29 mouse cellular contexts compared by ENCODE assay signal in genomic region chr14:73997796-73998195, GRCm38 (mm10).
DNase-seq lines count a peak whose midpoint lies in the region; ATAC-seq and TF ChIP-seq lines count a peak whose summit lies in the region.
"Had no signal": no experiment of that assay in that cellular context is flagged by ENCODE, and none has a peak within 500 bp of the region (broad histone marks: within the 10 kb centered on the region; RNA-seq: fewer than 3 reads in every experiment).

No protein-coding gene starts in this region.

- no peak overlapping the region for H3K4me2 ChIP-seq in midbrain, embryonic 13.5 days (replicated peaks)
- H3K4me2 ChIP-seq: embryonic facial prominence, embryonic 12.5 days; embryonic facial prominence, embryonic 15.5 days; forebrain, embryonic 15.5 days; heart, embryonic 12.5 days; heart, embryonic 15.5 days; hindbrain, embryonic 13.5 days had no signal

- no peak for DNase-seq in frontal cortex, postnatal 25 days (ENCODE audit: low spot score in 2 of 2)
- DNase-seq in left cerebral cortex, postnatal 14 days (ENCODE audit: low spot score in 2 of 2): peak; percentile 11 to 15
- no peak for DNase-seq in left cerebral cortex, adult 2 months (ENCODE audit: extremely low spot score in 1 of 2, low spot score in 2 of 2)
- DNase-seq in right cerebral cortex, postnatal 25 days: peak; percentile 11
- DNase-seq in right cerebral cortex, adult 2 months (ENCODE audit: low spot score in 2 of 2): no peak
- DNase-seq: adrenal gland, postnatal 10 days; adrenal gland, postnatal 36 days; B cell, adult 2 months; cerebellum, adult 11 months; cerebellum, adult 2 months; cerebellum, adult 9-11 months; cerebellum, postnatal 25 days; gastrocnemius, postnatal 25 days; heart, adult 18-20 months; heart, postnatal 10 days; heart, postnatal 36 days had no signal

- H3K27me3 ChIP-seq in midbrain, embryonic 13.5 days: no peaks in the 10 kb centered on the region
- H3K27me3 ChIP-seq: CH12.LX; embryonic facial prominence, embryonic 12.5 days; embryonic facial prominence, embryonic 15.5 days; forebrain, embryonic 15.5 days; heart, embryonic 12.5 days; heart, embryonic 15.5 days; hindbrain, embryonic 13.5 days; Patski had no signal

- no peak overlapping the region for H3K9ac ChIP-seq in midbrain, embryonic 13.5 days (replicated peaks)
- H3K9ac ChIP-seq: embryonic facial prominence, embryonic 12.5 days; embryonic facial prominence, embryonic 15.5 days; forebrain, embryonic 15.5 days; heart, embryonic 12.5 days; heart, embryonic 15.5 days; hindbrain, embryonic 13.5 days had no signal

- H3K36me3 ChIP-seq in midbrain, embryonic 13.5 days: no peaks in the 10 kb centered on the region
- H3K36me3 ChIP-seq: embryonic facial prominence, embryonic 12.5 days; embryonic facial prominence, embryonic 15.5 days; forebrain, embryonic 15.5 days; G1E; heart, embryonic 12.5 days; heart, embryonic 15.5 days; hindbrain, embryonic 10.5 days; hindbrain, embryonic 13.5 days had no signal

- no peaks in the 10 kb centered on the region for H3K4me1 ChIP-seq in midbrain, embryonic 13.5 days (replicated peaks)
- H3K4me1 ChIP-seq: embryonic facial prominence, embryonic 12.5 days; embryonic facial prominence, embryonic 15.5 days; forebrain, embryonic 15.5 days; heart, embryonic 12.5 days; heart, embryonic 15.5 days; hindbrain, embryonic 10.5 days; hindbrain, embryonic 13.5 days had no signal

- ATAC-seq in frontal cortex, adult (ENCODE audit: low TSS enrichment): peak; percentile 99
- no peak for ATAC-seq in midbrain, embryonic 13.5 days
- ATAC-seq: forebrain, embryonic 15.5 days; hindbrain, embryonic 16.5 days; Patski had no signal

- no peak overlapping the region for H3K27ac ChIP-seq in left cerebral cortex, adult 2 months
- H3K27ac ChIP-seq in midbrain, embryonic 13.5 days: no peak overlapping the region
- H3K27ac ChIP-seq: embryonic facial prominence, embryonic 12.5 days; embryonic facial prominence, embryonic 15.5 days; forebrain, embryonic 15.5 days; heart, embryonic 15.5 days; hindbrain, embryonic 10.5 days; hindbrain, embryonic 13.5 days had no signal

- TF ChIP-seq CTCF in left cerebral cortex, adult 2 months (IDR thresholded peaks at IDR 0.05): no peak; the same call in 1 of the 2 replicates

- intact Hi-C loops in left cerebral cortex, postnatal 14 days (cut with DNase I): loop anchor here (10.0 kb wide), 1 partner anchor 273 kb away; no protein-coding TSS in a partner anchor
- intact Hi-C loops in left cerebral cortex, adult 2 months (cut with DNase I): no loop called here

- 97% methylated on average over 2 of the region's 2 CpGs for WGBS in midbrain, embryonic 13.5 days

- H3K4me3 ChIP-seq in left cerebral cortex, adult 2 months: no peak overlapping the region
- H3K4me3 ChIP-seq in midbrain, embryonic 13.5 days (replicated peaks): no peak overlapping the region
- H3K4me3 ChIP-seq: embryonic facial prominence, embryonic 12.5 days; embryonic facial prominence, embryonic 15.5 days; forebrain, embryonic 15.5 days; heart, embryonic 12.5 days; heart, embryonic 15.5 days; hindbrain, embryonic 10.5 days; hindbrain, embryonic 13.5 days had no signal

- H3K9me3 ChIP-seq in midbrain, embryonic 13.5 days: no peaks in the 10 kb centered on the region
- H3K9me3 ChIP-seq: embryonic facial prominence, embryonic 12.5 days; embryonic facial prominence, embryonic 15.5 days; forebrain, embryonic 15.5 days; G1E; heart, embryonic 15.5 days; hindbrain, embryonic 10.5 days; hindbrain, embryonic 13.5 days had no signal

Comparison
In these comparisons a context has a peak if more than half of its experiments do, and no peak if none do; other contexts are left out.
1. DNase-seq: peak in left cerebral cortex, postnatal 14 days (2 of 2) and right cerebral cortex, postnatal 25 days (single experiment); none in frontal cortex, postnatal 25 days (0 of 2), left cerebral cortex, adult 2 months (0 of 2) and right cerebral cortex, adult 2 months (0 of 2).